Mouse (Mus musculus): Measurements from ENCODE around the gene Agmat. TPM values are rescaled to one million over a fixed set of nuclear protein-coding genes. Genes with fewer than 3 reads are reported as not detected.

Agmat gene
- polyA plus RNA-seq, 1 experiment: not detected

DNA sequence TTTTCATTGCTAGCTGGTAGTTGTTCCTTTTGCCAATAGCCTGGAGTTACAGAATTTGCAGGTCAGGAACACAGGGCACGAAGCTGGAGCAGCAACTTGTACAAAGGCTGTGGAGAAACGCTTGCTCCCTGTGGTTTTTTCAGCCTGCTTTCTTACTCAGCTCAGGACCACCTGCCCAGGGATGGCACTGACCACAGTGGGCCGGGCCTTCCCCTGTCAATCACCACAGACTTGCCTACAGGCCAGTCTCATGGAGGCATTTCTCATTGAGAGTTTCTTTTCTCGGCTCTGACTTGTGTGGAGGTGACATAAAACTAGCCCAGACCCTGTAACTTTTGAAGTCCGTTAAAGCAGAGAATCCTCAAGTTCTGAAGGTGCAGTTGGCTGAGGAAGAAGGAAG is 51.1 kb downstream of the Agmat start:
- TF ChIP-seq POLR2A (IDR thresholded peaks at IDR 0.05; ENCODE audit: borderline replicate concordance, low read depth, low read length) (no peak), CTCF (IDR thresholded peaks at IDR 0.05; ENCODE audit: low read depth, low read length) (no peak)

GRCm38 (mm10) chr4:141804105-141804504 is 57.6 kb downstream of the Agmat start:
- peaks cover 7% of the 10 kb centered on the region for H3K4me1 ChIP-seq (ENCODE audit: control insufficient read depth, insufficient read depth, low read length)
- H3K27ac ChIP-seq (ENCODE audit: insufficient read depth, low read depth, low read length): no peak overlapping the region
- no peak overlapping the region for H3K4me3 ChIP-seq (ENCODE audit: insufficient read depth, low read length)
- TF ChIP-seq POLR2A (IDR thresholded peaks at IDR 0.05; ENCODE audit: borderline replicate concordance, low read depth, low read length) (no peak), CTCF (IDR thresholded peaks at IDR 0.05; ENCODE audit: low read depth, low read length) (0 out of 2 replicates have a peak, but pooled peaks have one; percentile 4)

More for the DNA sequence above, 51.1 kb downstream of the Agmat start:
- no peak overlapping the region for H3K4me3 ChIP-seq (ENCODE audit: insufficient read depth, low read length)
- no peak overlapping the region for H3K27ac ChIP-seq (ENCODE audit: insufficient read depth, low read depth, low read length)
- peaks cover 19% of the 10 kb centered on the region for H3K4me1 ChIP-seq (ENCODE audit: control insufficient read depth, insufficient read depth, low read length)

GRCm38 (mm10) chr4:141805886-141806285 is 59.4 kb downstream of the Agmat start:
- no peak overlapping the region for H3K4me3 ChIP-seq (ENCODE audit: insufficient read depth, low read length)
- peaks cover 7% of the 10 kb centered on the region for H3K4me1 ChIP-seq (ENCODE audit: control insufficient read depth, insufficient read depth, low read length)
- no peak overlapping the region for H3K27ac ChIP-seq (ENCODE audit: insufficient read depth, low read depth, low read length)
- TF ChIP-seq POLR2A (IDR thresholded peaks at IDR 0.05; ENCODE audit: borderline replicate concordance, low read depth, low read length) (no peak), CTCF (IDR thresholded peaks at IDR 0.05; ENCODE audit: low read depth, low read length) (no peak)

Other genes starting within 250 kb of the Agmat start
- gene Spen, start 208.1 kb upstream of the Agmat start, polyA plus RNA-seq (2012; ENCODE audit: insufficient read depth, insufficient read length, missing spikeins): 23.6 and 29.2 TPM in 2 replicates
- gene Fblim1, start 140.6 kb upstream of the Agmat start, polyA plus RNA-seq (2012; ENCODE audit: insufficient read depth, insufficient read length, missing spikeins): 60.2 and 65.0 TPM in 2 replicates
- 2.4 and 3.3 TPM in 2 replicates for gene Tmem82, start 128.0 kb upstream of the Agmat start, polyA plus RNA-seq (2012; ENCODE audit: insufficient read depth, insufficient read length, missing spikeins)
- gene Slc25a34, start 122.9 kb upstream of the Agmat start, polyA plus RNA-seq (2012; ENCODE audit: insufficient read depth, insufficient read length, missing spikeins): 0.48 and 0.49 TPM in 2 replicates
- gene Plekhm2, start 81.8 kb upstream of the Agmat start, polyA plus RNA-seq (2012; ENCODE audit: insufficient read depth, insufficient read length, missing spikeins): 56.0 and 62.1 TPM in 2 replicates
- gene Rsc1a1, start 61.1 kb upstream of the Agmat start, polyA plus RNA-seq (2012; ENCODE audit: insufficient read depth, insufficient read length, missing spikeins): 5.6 TPM in 1 of 2 replicates, not detected in the other
- 69.5 and 74.4 TPM in 2 replicates for gene Ddi2, start 23.3 kb upstream of the Agmat start, polyA plus RNA-seq (2012; ENCODE audit: insufficient read depth, insufficient read length, missing spikeins)
- gene Dnajc16, start 44.3 kb downstream of the Agmat start, polyA plus RNA-seq (2012; ENCODE audit: insufficient read depth, insufficient read length, missing spikeins): 11.4 and 12.2 TPM in 2 replicates
- 34.2 and 35.1 TPM in 2 replicates for gene Casp9, start 46.9 kb downstream of the Agmat start, polyA plus RNA-seq (2012; ENCODE audit: insufficient read depth, insufficient read length, missing spikeins)
- not detected in 2 replicates for gene Cela2a, start 79.5 kb downstream of the Agmat start, polyA plus RNA-seq (2012; ENCODE audit: insufficient read depth, insufficient read length, missing spikeins)
- not detected in 2 replicates for gene Ctrc, start 99.7 kb downstream of the Agmat start, polyA plus RNA-seq (2012; ENCODE audit: insufficient read depth, insufficient read length, missing spikeins)
- 491 and 499 TPM in 2 replicates for gene Efhd2, start 128.2 kb downstream of the Agmat start, polyA plus RNA-seq (2012; ENCODE audit: insufficient read depth, insufficient read length, missing spikeins)